Mouse (Mus musculus) regulatory T cell (primary cell): ENCODE data around the gene Rnf187.
"Not testable (repeated sequence)": the region's sequence is repeated elsewhere in the genome, so short reads cannot be mapped to it uniquely, and the experiment has no call there.

Source experiments
- in situ Hi-C: fragments of 300-600 bp; cut with MboI, MseI; formaldehyde crosslinking; loops from one replicate; pipeline ENCODE4 v1.15.1; 2025; ENCODE audit warnings: high pct_unique_total_duplicates

Rnf187 gene

GRCm38 (mm10) chr11:58965001-58965760, 26.5 kb upstream of the Rnf187 start:
- in situ Hi-C loops: no loop called here

- in situ Hi-C loops: no loop called here
These were observed 25.5 kb upstream of the Rnf187 start for GRCm38 (mm10) chr11:58964216-58964615.

- in situ Hi-C loops: no loop called here
These were observed 24.8 kb upstream of the Rnf187 start for GRCm38 (mm10) chr11:58963543-58963942.

- in situ Hi-C loops: no loop called here
These were observed 22.9 kb upstream of the Rnf187 start for GRCm38 (mm10) chr11:58961364-58962177.

GRCm38 (mm10) chr11:58959921-58960465, 21.3 kb upstream of the Rnf187 start:
- in situ Hi-C loops: no loop called here

GRCm38 (mm10) chr11:58959186-58959825, 20.6 kb upstream of the Rnf187 start:
- in situ Hi-C loops: no loop called here

GRCm38 (mm10) chr11:58958536-58958935, 19.8 kb upstream of the Rnf187 start:
- in situ Hi-C loops: no loop called here

GRCm38 (mm10) chr11:58957226-58957914, 18.7 kb upstream of the Rnf187 start:
- in situ Hi-C loops: no loop called here

GRCm38 (mm10) chr11:58955868-58956257, 17.1 kb upstream of the Rnf187 start:
- in situ Hi-C loops: no loop called here

GRCm38 (mm10) chr11:58955143-58955867, 16.6 kb upstream of the Rnf187 start:
- in situ Hi-C loops: no loop called here

- in situ Hi-C loops: no loop called here
These were observed 15.9 kb upstream of the Rnf187 start, which contains the start of the genes Hist3h2a and Trim17 for GRCm38 (mm10) chr11:58954420-58955142. Hist3h2a (plus strand) TSS chr11:58954685. Trim17 (plus strand) TSS chr11:58954685.

GRCm38 (mm10) chr11:58954170-58954419, 15.4 kb upstream of the Rnf187 start:
- in situ Hi-C loops: not testable (repeated sequence)

GRCm38 (mm10) chr11:58953351-58954169, 14.8 kb upstream of the Rnf187 start:
- in situ Hi-C loops: no loop called here

GRCm38 (mm10) chr11:58951210-58951609, 12.5 kb upstream of the Rnf187 start:
- in situ Hi-C loops: no loop called here

- in situ Hi-C loops: no loop called here
These were observed 11.0 kb upstream of the Rnf187 start for GRCm38 (mm10) chr11:58949480-58950431.

- in situ Hi-C loops: no loop called here
These were observed 10.1 kb upstream of the Rnf187 start, which contains the start of gene Hist3h2ba for GRCm38 (mm10) chr11:58948542-58949479. Hist3h2ba (plus strand) TSS chr11:58948920.
